8 mouse cellular contexts compared by ENCODE assay signal in the genomic region with DNA sequence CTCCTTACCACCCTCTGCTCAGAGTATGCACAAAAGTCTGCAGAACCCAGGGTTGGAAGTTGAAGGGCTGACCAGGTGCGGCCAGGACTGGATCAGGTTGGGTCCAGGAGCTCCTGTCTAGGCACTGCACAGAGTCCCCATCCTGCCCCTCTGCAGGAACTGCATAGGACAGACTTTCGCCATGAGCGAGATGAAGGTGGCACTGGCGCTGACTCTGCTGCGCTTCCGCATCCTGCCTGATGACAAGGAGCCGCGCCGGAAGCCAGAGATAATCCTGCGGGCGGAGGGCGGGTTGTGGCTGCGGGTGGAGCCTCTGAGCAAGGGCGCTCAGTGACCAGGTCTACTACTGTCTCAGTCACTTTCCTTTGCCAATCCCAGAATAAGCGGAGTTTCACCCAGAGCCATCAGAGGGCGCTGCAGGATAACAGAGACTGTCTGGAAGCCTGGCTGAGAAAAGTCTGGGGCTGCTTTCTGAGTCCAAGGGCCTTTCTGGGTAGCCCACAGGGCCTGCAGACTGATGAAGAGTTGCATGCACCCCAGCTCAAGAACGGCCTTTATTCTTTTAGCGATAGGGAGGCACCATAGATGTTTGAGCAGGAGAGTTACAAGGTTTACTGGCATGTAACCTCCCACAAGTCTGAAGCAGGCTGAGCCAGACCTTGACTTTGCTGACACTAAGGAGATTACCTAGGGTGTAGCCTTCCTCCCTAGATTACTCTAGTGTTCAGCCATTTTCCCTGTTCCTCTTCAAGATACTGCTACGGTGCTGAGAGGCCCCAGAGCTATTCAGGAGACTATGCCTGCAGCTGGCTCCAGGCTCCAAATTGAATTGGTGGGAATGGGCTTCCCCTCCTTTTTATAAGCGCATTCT. TPM values are rescaled to one million over a fixed set of nuclear protein-coding genes. Genes with fewer than 3 reads are reported as not detected.
DNase-seq lines count a peak whose midpoint lies in the region; ATAC-seq lines count a peak whose summit lies in the region.

No protein-coding gene starts in this region.

- H3K27ac ChIP-seq in hindbrain, embryonic 13.5 days: peak overlapping the region; percentile 19; the same call in 1 of the 2 replicates
- H3K27ac ChIP-seq in lung, embryonic 16.5 days (ENCODE audit: low read length): no peak overlapping the region

- DNase-seq in R1 (ENCODE audit: low read depth, low spot score): peak; percentile 93
- peak; percentile 96 for DNase-seq in cerebellum, adult 9-10 months
- DNase-seq in frontal cortex, adult 2 months (ENCODE audit: extremely low spot score in 1 of 2, low spot score in 1 of 2): peak; percentile 79 to 93
- DNase-seq in layer of hippocampus, postnatal 10 days (ENCODE audit: low spot score in 2 of 2): peak; percentile 91
- DNase-seq in ovary, postnatal 36 days (ENCODE audit: low spot score): peak; percentile 78
- peak; percentile 87 for DNase-seq in thymus, postnatal 25 days

- ATAC-seq in hindbrain, embryonic 13.5 days (ENCODE audit: low FRiP score): peak; percentile 94
- peak; percentile 67 for ATAC-seq in lung, embryonic 16.5 days (ENCODE audit: low read depth)

- peak overlapping the region; percentile 41 for H3K4me3 ChIP-seq in hindbrain, embryonic 13.5 days
- H3K4me3 ChIP-seq in lung, embryonic 16.5 days (ENCODE audit: low read length): peak overlapping the region; percentile 33

- H3K9ac ChIP-seq in hindbrain, embryonic 13.5 days: peak overlapping the region; percentile 73
- H3K9ac ChIP-seq in lung, embryonic 16.5 days (ENCODE audit: low read length): peak overlapping the region; percentile 20; the same call in 1 of the 2 replicates

- no peaks in the 10 kb centered on the region for H3K36me3 ChIP-seq in hindbrain, embryonic 13.5 days
- no peaks in the 10 kb centered on the region for H3K36me3 ChIP-seq in lung, embryonic 16.5 days (ENCODE audit: control insufficient read depth, insufficient read depth, low read length)

- no peaks in the 10 kb centered on the region for H3K9me3 ChIP-seq in hindbrain, embryonic 13.5 days
- no peaks in the 10 kb centered on the region for H3K9me3 ChIP-seq in lung, embryonic 16.5 days (ENCODE audit: control insufficient read depth, low read length)

- H3K4me1 ChIP-seq in hindbrain, embryonic 13.5 days (replicated peaks): peaks cover 13% of the 10 kb centered on the region
- H3K4me1 ChIP-seq in lung, embryonic 16.5 days (replicated peaks; ENCODE audit: control insufficient read depth, insufficient read depth, low read length): 0 out of 2 replicates have a peak, but pooled peaks cover 2% of the 10 kb centered on the region

- 12% methylated on average over 20 of the region's 20 CpGs for WGBS in hindbrain, embryonic 13.5 days
- 13% methylated on average over 20 of the region's 20 CpGs for WGBS in lung, embryonic 16.5 days

- peak overlapping the region; percentile 55 for H3K4me2 ChIP-seq in hindbrain, embryonic 13.5 days
- peak overlapping the region; percentile 47 for H3K4me2 ChIP-seq in lung, embryonic 16.5 days (ENCODE audit: low read depth, low read length)

- H3K27me3 ChIP-seq in hindbrain, embryonic 13.5 days: no peaks in the 10 kb centered on the region
- H3K27me3 ChIP-seq in lung, embryonic 16.5 days (ENCODE audit: control insufficient read depth, insufficient read depth, low read depth, low read length): no peaks in the 10 kb centered on the region

RNA-seq across cellular contexts. Expression of a gene that starts 14.8 kb away (rescaled TPM):
- 13.0 and 13.4 TPM in 2 replicates for polyA plus RNA-seq in frontal cortex, adult 2 months (2012; rRNA removed)
- polyA plus RNA-seq in hindbrain, embryonic 13.5 days (2015; fragmentation: Nextera tagmentation; extraction: Ambion mirVana): 19.9 and 23.4 TPM in 2 replicates
- total RNA-seq in layer of hippocampus, postnatal 10 days (2021): 1 to 10 TPM; 8.5 to 8.7 TPM
- polyA plus RNA-seq in lung, embryonic 16.5 days (2015; fragmentation: Nextera tagmentation; extraction: Ambion mirVana): 19.7 and 22.7 TPM in 2 replicates

RNA-seq across cellular contexts. Expression of a gene that starts 45.3 kb away (rescaled TPM):
- 6.4 and 6.6 TPM in 2 replicates for polyA plus RNA-seq in frontal cortex, adult 2 months (2012; rRNA removed)
- 12.8 and 13.1 TPM in 2 replicates for polyA plus RNA-seq in hindbrain, embryonic 13.5 days (2015; fragmentation: Nextera tagmentation; extraction: Ambion mirVana)
- 1 to 10 TPM; 4.9 TPM for total RNA-seq in layer of hippocampus, postnatal 10 days (2021)
- 7.9 and 8.7 TPM in 2 replicates for polyA plus RNA-seq in lung, embryonic 16.5 days (2015; fragmentation: Nextera tagmentation; extraction: Ambion mirVana)
